Mouse (Mus musculus): Measurements from ENCODE around the gene Hoxa10.

GRCm38 (mm10) chr6:52190410-52190809 lies 50.2 kb downstream of the Hoxa10 start:
- no peak for TF ChIP-seq POLR2A (IDR thresholded peaks at IDR 0.05; ENCODE audit: insufficient read depth, low read depth, low read length)
- no peak for TF ChIP-seq CTCF (IDR thresholded peaks at IDR 0.05; ENCODE audit: insufficient read depth, low read depth, low read length)

Measured in olfactory bulb, adult 2 months (tissue).